Mouse (Mus musculus) kidney, postnatal 10 days (tissue): ENCODE data around the gene Ccl8.

Experiments
- DNase-seq: peaks from one replicate; pipeline ENCODE4 v3.0.0; 2021; ENCODE audit warnings: mixed read lengths

Ccl8 gene

GRCm38 (mm10) chr11:82114885-82115284 lies at the start of gene Ccl8:
TSS of gene Ccl8 (plus strand) at chr11:82115185.
- no peak for DNase-seq

GRCm38 (mm10) chr11:82066953-82067571 lies 47.9 kb upstream of the Ccl8 start:
- no peak for DNase-seq

DNA sequence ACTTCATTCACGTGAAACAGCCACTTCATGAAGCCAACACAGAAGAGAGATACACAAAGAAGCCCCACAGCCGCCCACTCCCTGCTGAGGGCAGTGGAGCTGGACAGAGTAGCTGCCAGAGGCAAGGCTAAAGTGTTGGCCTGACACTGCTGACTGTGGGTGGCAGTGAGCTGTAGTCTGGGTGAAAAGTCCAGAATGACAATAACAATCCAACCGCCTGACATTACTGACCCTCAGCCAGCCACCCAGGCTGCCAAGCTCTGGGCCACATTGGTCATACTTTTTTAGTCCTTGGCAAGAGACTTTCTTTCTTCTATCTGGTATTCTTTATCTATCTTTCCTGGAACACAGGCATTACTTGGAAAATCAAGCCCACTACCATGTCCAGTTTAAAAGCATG lies 43.9 kb upstream of the Ccl8 start:
- no peak for DNase-seq

DNA sequence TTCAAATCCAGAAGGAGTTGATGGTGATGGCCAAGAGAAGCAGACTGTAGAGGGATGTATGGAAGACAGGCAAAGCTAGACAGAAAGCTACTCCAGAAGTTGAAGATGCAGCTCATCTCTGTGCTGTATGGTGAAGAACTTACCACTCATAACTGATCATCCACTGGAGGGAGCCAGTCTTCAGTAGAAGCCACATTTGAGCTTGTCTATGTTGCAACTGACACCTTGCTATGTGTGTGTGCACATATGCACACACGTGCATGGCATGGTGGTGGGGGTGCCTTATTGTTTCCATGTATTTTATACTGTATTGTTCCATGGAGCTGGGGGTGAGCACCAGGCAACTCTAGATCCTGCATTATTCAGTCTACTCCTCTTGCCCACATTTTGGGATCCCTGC lies 42.6 kb upstream of the Ccl8 start:
- no peak for DNase-seq

GRCm38 (mm10) chr11:82072984-82073383 lies 42.0 kb upstream of the Ccl8 start:
- DNase-seq: no peak

DNA sequence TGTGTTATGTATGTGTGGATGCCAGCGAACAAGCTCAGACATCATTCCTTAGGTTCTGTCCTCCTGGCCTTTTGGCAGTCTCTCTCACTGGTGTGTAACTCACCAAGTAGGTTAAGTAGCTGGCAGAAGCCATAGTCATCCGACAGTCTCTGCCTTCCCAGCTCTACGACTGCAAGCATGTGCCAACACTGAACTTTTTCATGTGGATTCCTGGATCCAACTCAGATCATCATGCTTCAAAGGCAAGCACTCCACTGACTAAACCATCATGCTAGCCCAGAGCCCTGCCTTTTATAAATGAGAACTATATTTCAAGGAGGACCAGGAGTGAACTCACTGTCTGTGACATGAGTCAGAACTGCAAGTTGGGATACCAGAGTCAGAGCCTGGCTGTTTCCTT lies 41.3 kb upstream of the Ccl8 start:
- no peak for DNase-seq

GRCm38 (mm10) chr11:82077031-82077430 lies 38.0 kb upstream of the Ccl8 start:
- no peak for DNase-seq

GRCm38 (mm10) chr11:82078136-82078730 lies 36.8 kb upstream of the Ccl8 start:
- no peak for DNase-seq

DNA sequence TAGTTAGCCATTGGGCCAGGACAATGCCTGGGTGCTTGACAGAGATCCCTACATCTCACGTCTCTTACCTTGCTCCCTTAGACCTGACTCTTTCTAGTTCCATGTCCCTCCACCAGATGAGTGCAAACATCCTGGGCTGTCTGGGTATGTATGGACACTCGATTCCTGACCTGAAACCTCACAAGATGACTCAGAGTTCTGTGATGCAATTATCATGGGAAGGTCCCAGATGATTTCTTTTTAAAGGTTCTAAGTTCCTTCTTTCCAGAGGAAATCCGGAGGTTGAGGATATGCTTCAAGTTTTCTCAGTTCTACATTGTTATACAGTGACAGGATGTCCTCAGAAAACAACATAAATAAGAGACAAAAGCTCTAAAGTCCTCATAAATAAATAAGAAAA lies 34.1 kb upstream of the Ccl8 start:
- DNase-seq: no peak

DNA sequence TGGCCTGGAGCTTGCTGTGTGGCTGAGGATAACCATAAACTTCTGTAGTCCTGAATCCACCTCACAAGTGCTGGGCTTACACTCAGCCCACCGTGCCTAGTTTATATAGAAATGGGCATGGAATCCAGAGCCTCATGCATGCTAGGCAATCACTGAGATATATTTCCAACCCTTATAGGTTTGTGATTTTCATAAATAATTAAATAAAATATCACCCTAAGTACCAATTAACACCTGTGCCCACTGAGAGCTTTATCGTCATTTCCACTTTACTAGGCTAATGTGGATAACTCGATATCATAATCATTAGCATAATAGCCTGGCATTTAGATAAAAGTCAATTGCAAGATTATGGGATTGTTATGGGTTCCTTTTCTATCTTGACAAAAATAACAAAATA lies 30.6 kb upstream of the Ccl8 start:
- no peak for DNase-seq

GRCm38 (mm10) chr11:82099511-82100323 lies 15.3 kb upstream of the Ccl8 start:
- DNase-seq: no peak

- DNase-seq: no peak
These were observed 13.9 kb upstream of the Ccl8 start for GRCm38 (mm10) chr11:82101087-82101486.

- no peak for DNase-seq
These were observed 13.5 kb upstream of the Ccl8 start, which contains the start of gene Ccl12 for GRCm38 (mm10) chr11:82101529-82101928. TSS of gene Ccl12 (plus strand) at chr11:82101845.

DNA sequence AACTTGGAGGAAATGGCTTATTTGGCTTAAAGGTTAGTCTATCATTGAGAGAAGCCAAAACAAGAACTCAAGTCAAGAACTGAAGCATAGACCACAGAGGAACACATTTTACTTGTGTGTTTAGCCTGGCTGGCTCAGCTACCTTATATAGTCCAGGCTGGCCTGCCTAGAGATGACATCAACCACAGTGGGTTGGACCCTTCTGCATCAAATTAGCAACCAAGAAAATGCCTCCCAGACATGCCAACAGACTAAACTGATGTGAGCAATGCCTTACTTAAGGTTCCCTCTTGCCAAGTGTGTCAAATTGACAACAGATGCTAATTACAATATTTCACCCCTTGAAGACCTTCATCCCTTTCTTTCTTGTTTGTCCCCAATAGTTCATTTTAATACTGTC lies 5.4 kb upstream of the Ccl8 start:
- no peak for DNase-seq

GRCm38 (mm10) chr11:82110372-82111248 lies 4.4 kb upstream of the Ccl8 start:
- DNase-seq: no peak

- DNase-seq: no peak
These were observed 1.1 kb downstream of the Ccl8 start for GRCm38 (mm10) chr11:82116041-82116440.

DNA sequence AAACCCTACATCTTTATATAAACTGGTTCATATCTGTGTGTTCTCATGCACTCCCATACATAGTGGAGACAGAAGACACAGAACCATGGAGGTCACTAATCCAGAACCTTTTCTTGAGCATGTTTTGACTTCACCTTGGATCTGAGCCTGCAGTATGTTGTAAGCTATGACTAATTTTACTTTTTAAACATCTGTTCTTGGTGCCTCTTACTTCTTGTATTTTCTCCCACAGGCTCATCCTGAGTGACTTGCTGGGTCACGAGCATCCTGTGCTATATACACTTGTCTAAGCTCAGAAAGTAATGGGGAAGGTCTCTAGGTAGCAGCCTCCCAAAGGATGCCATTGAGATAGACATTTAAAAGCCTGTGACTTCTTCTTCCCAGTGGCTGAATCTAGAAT lies 18.0 kb downstream of the Ccl8 start:
- DNase-seq: no peak

- no peak for DNase-seq
These were observed 21.2 kb downstream of the Ccl8 start for GRCm38 (mm10) chr11:82136196-82136595.

DNA sequence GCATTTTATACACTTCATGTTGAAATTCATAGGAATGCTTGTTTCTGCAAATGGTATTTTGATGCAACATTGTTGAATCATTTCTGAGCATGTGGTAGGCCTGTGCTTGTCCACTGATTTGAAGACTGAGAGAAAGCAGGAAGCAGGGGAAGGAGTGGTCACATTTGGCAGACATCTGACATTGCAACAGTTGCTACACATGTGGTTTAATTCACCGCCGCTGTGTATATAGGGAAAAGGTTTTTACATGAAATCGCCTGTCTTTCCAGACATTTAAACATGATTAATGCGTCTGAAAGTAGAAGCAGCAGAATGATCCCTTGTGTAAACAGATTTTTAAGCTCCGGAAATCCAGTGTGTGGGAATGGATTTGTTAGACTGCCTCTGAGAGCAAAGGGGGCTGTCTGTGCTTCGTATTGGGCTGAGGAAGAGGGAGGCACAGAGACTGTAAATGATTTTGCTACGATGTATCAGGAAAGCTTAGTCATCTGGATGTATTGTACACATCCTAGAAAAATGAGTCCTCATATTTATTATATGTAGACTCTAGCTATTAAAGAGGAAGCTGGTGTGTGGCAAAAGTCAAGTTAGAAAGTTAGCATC lies 24.6 kb downstream of the Ccl8 start:
- DNase-seq: no peak

GRCm38 (mm10) chr11:82159126-82159525 lies 44.1 kb downstream of the Ccl8 start:
- no peak for DNase-seq

DNA sequence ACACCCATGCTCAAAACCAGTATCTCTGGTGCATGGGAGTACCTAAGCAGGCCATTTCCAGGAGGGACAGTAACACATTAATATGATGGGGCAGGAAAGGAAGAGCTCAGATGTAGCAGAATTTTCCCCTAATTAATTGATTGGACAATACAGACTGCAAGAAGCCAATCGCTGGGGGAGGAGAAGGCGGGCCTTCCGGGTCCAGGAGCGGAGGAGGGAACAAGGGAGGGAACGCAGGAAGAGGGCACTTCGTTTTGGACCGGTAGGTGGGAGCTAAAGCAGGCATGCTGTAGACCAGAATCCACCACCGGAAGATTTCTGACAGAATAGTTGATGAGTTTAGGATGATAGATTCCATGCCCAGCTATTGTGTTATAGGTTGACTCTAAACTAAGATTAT lies 48.3 kb downstream of the Ccl8 start:
- DNase-seq: no peak
